Mouse (Mus musculus) heart, embryonic 11.5 days (tissue): ENCODE measurements around the gene Rimkla. TPM values are rescaled to one million over a fixed set of nuclear protein-coding genes. Genes with fewer than 3 reads are reported as not detected.

Experiments
- ATAC-seq: fragments of 200-750 bp; cut with Nextera tagmentation; replicated peaks from 2 replicates; pipeline ENCODE4 v1.8.0; 2017; ENCODE audit warnings: moderate library complexity; ENCODE audit not compliant: insufficient number of reproducible peaks, low FRiP score, low TSS enrichment
- H3K27ac ChIP-seq: fragments of 300-500 bp; sonication (generic); 2 replicates; pipeline ENCODE4 v1.5.1; 2014; ENCODE audit warnings: mild to moderate bottlenecking, low read depth, low read length
- H3K27me3 ChIP-seq: fragments of 300-500 bp; sonication (generic); 2 replicates; pipeline ENCODE4 v1.6.1; 2014; ENCODE audit warnings: mild to moderate bottlenecking, low read length, mixed read lengths; ENCODE audit not compliant: control insufficient read depth, insufficient read depth
- H3K36me3 ChIP-seq: fragments of 300-500 bp; sonication (generic); 2 replicates; pipeline ENCODE4 v1.6.1; 2014; ENCODE audit warnings: mild to moderate bottlenecking, low read length, moderate library complexity, mixed read lengths; ENCODE audit not compliant: control insufficient read depth, insufficient read depth
- H3K4me1 ChIP-seq: fragments of 300-500 bp; sonication (generic); 2 replicates; pipeline ENCODE4 v1.6.1; 2014; ENCODE audit warnings: low read length; ENCODE audit not compliant: control insufficient read depth, insufficient read depth
- H3K4me2 ChIP-seq: fragments of 300-500 bp; sonication (generic); 2 replicates; pipeline ENCODE4 v1.6.1; 2014; ENCODE audit warnings: mild to moderate bottlenecking, moderate library complexity
- H3K4me3 ChIP-seq: fragments of 300-500 bp; sonication (generic); 2 replicates; pipeline ENCODE4 v1.5.1; 2014; ENCODE audit warnings: low read depth, low read length
- H3K9ac ChIP-seq: fragments of 300-500 bp; sonication (generic); 2 replicates; pipeline ENCODE4 v1.6.1; 2014; ENCODE audit warnings: mild to moderate bottlenecking, low read depth, low read length, moderate library complexity
- H3K9me3 ChIP-seq: fragments of 300-500 bp; sonication (generic); replicated peaks from 2 replicates; pipeline ENCODE4 v1.6.1; 2016; ENCODE audit warnings: low read length; ENCODE audit not compliant: control insufficient read depth
- WGBS: fragments of 180-500 bp; shearing (Covaris S2); extraction: QIAGEN DNeasy Blood & Tissue Kit; methylation state at CpG from one replicate; pipeline ENCODE4 v1.1.7; 2014; ENCODE audit not compliant: insufficient replicate concordance; 5-methylcytosine and 5-hydroxymethylcytosine counted together
- polyA plus RNA-seq: library from polyadenylated mRNA; unstranded; fragments of >200 nt; fragmentation: Nextera tagmentation; extraction: Ambion mirVana; gene quantifications from 2 replicates; pipeline ENCODE4 v1.2.1, GENCODE M21; 2014

Rimkla gene
- polyA plus RNA-seq, 1 experiment from 2014 or later, result 5.3 TPM

DNA sequence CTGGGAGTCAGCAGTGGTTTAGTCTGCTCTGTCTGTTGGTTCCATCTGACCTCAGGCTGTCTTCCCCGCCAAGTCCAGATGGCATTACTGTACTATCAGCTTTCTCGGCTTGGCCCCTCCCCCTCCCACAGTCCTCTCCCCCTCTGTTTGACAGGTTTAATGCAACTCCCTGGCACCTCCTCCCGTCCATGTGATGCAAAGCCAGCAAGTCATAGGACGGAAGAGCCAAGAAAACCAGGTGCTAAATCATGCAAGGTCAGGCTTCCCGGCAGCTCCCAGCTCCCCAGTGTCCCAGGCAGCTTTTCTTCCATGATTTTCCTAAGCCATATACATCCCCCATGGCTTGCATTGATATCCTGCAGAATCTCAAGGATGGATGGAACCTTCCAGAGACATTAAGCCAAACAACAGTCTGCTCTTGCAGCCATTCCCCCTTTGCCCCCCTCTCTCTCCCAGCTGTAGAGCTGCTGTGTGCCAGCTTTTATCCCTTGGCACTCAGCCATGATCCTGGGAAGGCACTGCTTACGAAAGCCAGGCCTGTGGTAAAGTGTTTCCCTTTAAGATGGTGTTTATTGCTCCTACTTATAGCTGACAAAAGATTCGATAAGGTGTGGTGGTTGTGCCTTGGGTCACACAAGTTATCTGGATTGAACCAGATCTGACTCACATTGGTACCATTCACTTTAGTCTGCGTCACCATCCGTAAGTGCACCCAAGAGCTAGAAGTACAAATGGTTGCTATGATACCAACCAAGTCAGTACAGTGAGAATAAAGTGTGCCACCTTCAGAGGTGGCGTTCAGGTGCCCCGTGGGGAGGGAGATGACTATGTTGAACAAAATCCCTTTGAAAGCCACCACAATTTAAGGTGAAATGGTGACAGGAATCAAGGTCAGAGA is 29.3 kb downstream of the Rimkla start:
- WGBS, result 39% methylated on average over 11 of the region's 11 CpGs
- peak overlapping the region; percentile 16 for H3K4me2 ChIP-seq
- H3K4me1 ChIP-seq, result peaks cover 18% of the 10 kb centered on the region
- no peaks in the 10 kb centered on the region for H3K9me3 ChIP-seq
- no peak overlapping the region for H3K4me3 ChIP-seq
- no peaks in the 10 kb centered on the region; the same call in 1 of the 2 replicates for H3K27me3 ChIP-seq
- ATAC-seq, result no peak
- peak overlapping the region; percentile 57 for H3K27ac ChIP-seq
- 0 out of 2 replicates have a peak overlapping the region, but pooled peaks have one; percentile 16 for H3K9ac ChIP-seq
- H3K36me3 ChIP-seq, result no peaks in the 10 kb centered on the region

DNA sequence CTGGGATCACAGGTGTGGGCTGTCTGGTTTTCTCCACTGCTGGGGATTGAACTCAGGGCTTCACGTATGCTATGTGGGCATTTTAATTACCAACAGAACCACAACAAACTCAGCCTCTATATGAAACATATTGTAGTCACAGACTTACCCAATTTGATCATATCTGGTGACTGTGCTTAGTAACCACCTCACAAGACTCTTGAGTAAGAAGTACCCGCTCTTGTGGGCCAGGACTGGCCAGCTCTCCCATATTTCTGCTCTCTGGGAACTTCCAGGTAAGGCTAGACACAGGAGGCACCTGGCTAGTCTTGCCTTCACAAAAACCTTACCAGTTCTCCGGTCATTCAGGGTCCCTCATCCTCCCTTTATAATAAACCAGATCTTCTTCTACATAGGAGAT is 30.0 kb downstream of the Rimkla start:
- Histone ChIP-seq H3K9me3 (no peaks in the 10 kb centered on the region), H3K4me3 (no peak overlapping the region), H3K4me1 (peaks cover 18% of the 10 kb centered on the region), H3K9ac (no peak overlapping the region), H3K36me3 (no peaks in the 10 kb centered on the region), H3K4me2 (peak overlapping the region; percentile 16), H3K27me3 (no peaks in the 10 kb centered on the region), H3K27ac (no peak overlapping the region)
- ATAC-seq, result no peak
- 77% methylated on average over 3 of the region's 3 CpGs for WGBS

DNA sequence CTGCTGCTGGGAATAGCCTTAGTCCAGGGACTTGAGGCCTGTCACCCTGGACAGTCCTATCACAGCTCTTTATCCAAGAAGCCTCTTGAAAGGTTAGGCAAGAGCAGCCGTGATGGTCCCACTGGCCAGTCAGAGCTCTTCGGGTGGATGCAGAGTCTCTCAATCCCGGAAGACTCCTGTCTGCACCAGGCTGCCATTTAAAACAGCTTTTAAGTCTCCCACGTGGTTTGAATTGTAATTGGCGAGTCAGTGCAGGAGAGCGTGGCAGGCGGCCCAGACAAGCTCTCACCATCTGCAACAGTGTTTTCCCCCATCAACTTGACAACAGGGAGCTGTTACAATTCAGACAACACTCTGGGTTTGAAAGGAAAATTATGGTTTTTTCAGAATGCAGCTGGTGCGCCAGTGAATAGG is 31.7 kb downstream of the Rimkla start:
- peaks cover 18% of the 10 kb centered on the region for H3K4me1 ChIP-seq
- no peak overlapping the region for H3K9ac ChIP-seq
- ATAC-seq, result no peak; the same call in 1 of the 2 replicates
- H3K9me3 ChIP-seq, result 0 out of 2 replicates have a peak, but pooled peaks cover under 1% of the 10 kb centered on the region
- H3K4me2 ChIP-seq, result no peak overlapping the region
- H3K4me3 ChIP-seq, result no peak overlapping the region
- no peaks in the 10 kb centered on the region for H3K27me3 ChIP-seq
- WGBS, result 38% methylated on average over 8 of the region's 8 CpGs
- H3K36me3 ChIP-seq, result no peaks in the 10 kb centered on the region
- no peak overlapping the region for H3K27ac ChIP-seq

DNA sequence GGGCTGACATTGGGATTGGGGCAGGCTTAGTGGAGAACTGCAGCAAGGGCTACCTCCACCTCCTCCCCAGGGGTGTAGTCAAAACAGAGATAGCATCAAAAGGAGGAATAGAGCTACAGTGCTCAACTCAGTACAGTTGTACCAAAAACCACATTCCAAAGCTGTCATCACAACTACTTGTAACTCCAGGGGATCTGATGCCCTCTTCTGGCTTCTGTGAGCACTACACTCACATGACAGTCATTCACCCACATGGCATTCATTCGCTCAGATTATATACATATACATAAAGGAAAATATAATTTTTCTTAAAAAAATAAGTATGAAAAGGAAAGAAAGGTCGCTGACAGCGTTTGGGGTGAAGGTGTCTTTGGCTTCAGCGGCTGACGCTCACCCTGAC is 32.1 kb downstream of the Rimkla start:
- 0 out of 2 replicates have a peak, but pooled peaks have one; percentile 23 for ATAC-seq
- Histone ChIP-seq H3K4me2 (no peak overlapping the region), H3K36me3 (no peaks in the 10 kb centered on the region), H3K4me3 (no peak overlapping the region), H3K27ac (no peak overlapping the region), H3K9ac (no peak overlapping the region), H3K27me3 (no peaks in the 10 kb centered on the region), H3K4me1 (peaks cover 18% of the 10 kb centered on the region), H3K9me3 (0 out of 2 replicates have a peak, but pooled peaks cover 2% of the 10 kb centered on the region)
- 53% methylated on average over 5 of the region's 5 CpGs for WGBS

DNA sequence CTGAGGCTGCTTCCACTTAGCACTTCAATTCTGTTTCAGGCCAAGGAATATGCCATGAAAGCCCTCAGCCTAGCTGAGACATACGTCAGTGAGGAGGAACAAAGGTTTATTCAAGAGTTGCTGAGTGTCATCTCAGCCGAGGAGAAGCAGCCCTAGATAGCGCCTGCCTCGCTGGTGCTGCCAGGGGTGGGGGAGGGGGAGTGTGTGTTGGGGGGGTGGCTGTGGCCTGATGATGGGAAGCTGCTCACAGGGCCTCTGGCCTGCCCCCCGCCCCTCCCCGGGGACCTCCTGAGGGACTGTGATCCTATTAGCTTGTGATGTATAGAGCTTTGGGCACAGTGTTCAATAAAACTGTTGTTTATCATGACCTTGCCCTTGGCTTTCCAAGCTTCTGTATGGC is 38.9 kb downstream of the Rimkla start:
- no peak overlapping the region for H3K9ac ChIP-seq
- no peaks in the 10 kb centered on the region for H3K36me3 ChIP-seq
- no peak overlapping the region for H3K4me3 ChIP-seq
- no peak overlapping the region for H3K27ac ChIP-seq
- H3K4me2 ChIP-seq, result no peak overlapping the region
- H3K4me1 ChIP-seq, result peaks cover 17% of the 10 kb centered on the region
- 10% methylated on average over 6 of the region's 6 CpGs for WGBS
- ATAC-seq, result no peak
- H3K9me3 ChIP-seq, result 0 out of 2 replicates have a peak, but pooled peaks cover 2% of the 10 kb centered on the region
- no peaks in the 10 kb centered on the region for H3K27me3 ChIP-seq

DNA sequence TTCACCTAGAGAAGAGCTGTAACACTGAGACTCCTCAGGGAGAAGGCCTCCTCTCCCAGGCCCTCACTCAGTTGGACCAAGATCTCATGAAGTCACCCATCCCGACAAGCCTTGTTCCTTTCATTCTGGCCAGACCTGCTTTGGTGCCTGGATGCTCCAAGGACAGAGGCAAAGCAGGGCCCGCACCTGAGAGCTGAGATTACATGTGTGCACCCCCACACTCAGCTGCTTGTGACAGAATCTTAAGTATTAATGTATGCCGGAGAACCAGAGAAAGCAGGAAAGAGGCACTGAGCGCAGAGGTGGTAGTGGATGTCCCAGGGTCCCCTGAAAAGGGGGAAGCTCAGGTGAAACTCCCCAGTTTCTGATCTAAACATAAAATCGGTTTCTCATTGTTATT is 39.3 kb downstream of the Rimkla start:
- WGBS, result 56% methylated on average over 5 of the region's 5 CpGs
- no peak for ATAC-seq
- no peak overlapping the region for H3K27ac ChIP-seq
- H3K4me3 ChIP-seq, result no peak overlapping the region
- H3K4me2 ChIP-seq, result no peak overlapping the region
- H3K9me3 ChIP-seq, result 0 out of 2 replicates have a peak, but pooled peaks cover 2% of the 10 kb centered on the region
- peaks cover 17% of the 10 kb centered on the region for H3K4me1 ChIP-seq
- no peak overlapping the region for H3K9ac ChIP-seq
- H3K27me3 ChIP-seq, result no peaks in the 10 kb centered on the region
- no peaks in the 10 kb centered on the region for H3K36me3 ChIP-seq

DNA sequence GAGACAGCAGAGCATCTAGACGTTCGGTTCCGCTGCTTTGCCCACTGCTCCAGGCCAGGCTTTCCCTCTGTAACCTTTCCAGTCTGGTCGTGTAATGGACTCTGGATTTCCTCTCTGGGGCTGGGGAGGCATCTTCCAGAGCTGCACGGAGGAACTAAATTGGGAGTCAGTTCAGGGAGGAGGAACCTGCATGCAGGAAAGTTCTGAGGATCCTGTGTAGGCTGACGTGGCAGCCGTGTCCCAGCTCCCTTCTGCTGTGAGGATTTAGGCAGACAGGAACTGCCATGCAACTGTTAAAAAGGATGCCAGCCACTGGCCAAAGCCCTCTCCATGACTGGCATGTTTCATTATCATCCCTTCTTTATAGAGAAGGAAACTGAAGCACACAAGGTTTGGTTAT is 42.0 kb downstream of the Rimkla start:
- peaks cover 17% of the 10 kb centered on the region for H3K4me1 ChIP-seq
- no peak for ATAC-seq
- H3K9me3 ChIP-seq, result no peaks in the 10 kb centered on the region
- H3K4me2 ChIP-seq, result no peak overlapping the region
- 70% methylated on average over 7 of the region's 7 CpGs for WGBS
- no peak overlapping the region for H3K9ac ChIP-seq
- H3K27me3 ChIP-seq, result no peaks in the 10 kb centered on the region
- H3K4me3 ChIP-seq, result no peak overlapping the region
- no peak overlapping the region for H3K27ac ChIP-seq
- no peaks in the 10 kb centered on the region for H3K36me3 ChIP-seq

DNA sequence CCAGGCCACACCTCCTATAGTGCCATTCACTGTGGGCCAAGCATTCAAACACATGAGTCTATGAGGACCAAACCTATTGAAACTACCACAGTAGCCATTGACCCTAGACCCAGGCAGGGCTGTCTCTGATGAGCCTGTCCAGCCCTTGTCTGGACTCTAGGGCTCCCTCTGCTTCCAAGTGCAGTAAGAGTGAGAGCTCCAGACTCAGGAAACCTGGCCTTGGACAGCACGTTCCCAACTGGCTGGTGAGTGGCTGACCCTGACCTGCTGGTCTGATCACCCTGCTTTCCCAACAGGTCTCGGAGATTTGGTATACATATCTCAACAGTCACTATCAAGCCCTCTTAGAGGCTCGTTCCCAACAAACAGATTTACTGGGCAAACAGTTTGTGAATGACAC is 44.6 kb downstream of the Rimkla start:
- no peak overlapping the region for H3K4me2 ChIP-seq
- H3K36me3 ChIP-seq, result no peaks in the 10 kb centered on the region
- H3K4me3 ChIP-seq, result no peak overlapping the region
- H3K27ac ChIP-seq, result no peak overlapping the region
- H3K27me3 ChIP-seq, result no peaks in the 10 kb centered on the region
- H3K4me1 ChIP-seq, result peaks cover 6% of the 10 kb centered on the region
- no peak overlapping the region for H3K9ac ChIP-seq
- H3K9me3 ChIP-seq, result no peaks in the 10 kb centered on the region
- no peak for ATAC-seq
- 58% methylated on average over 3 of the region's 3 CpGs for WGBS
